Mouse (Mus musculus): ENCODE data around the gene Rasgef1c. TPM values are rescaled to one million over a fixed set of nuclear protein-coding genes. Genes with fewer than 3 reads are reported as not detected.

Gene Rasgef1c
- polyA plus RNA-seq, 1 experiment from 2014 or later = 31.7 TPM

GRCm38 (mm10) chr11:49918521-49919180, 17.0 kb downstream of the Rasgef1c start:
- peak; percentile 75 for ATAC-seq (ENCODE audit: low FRiP score)
- 0 out of 2 replicates have a peak overlapping the region, but pooled peaks have one; percentile 10 for H3K4me2 ChIP-seq (replicated peaks)
- H3K36me3 ChIP-seq (replicated peaks; ENCODE audit: control insufficient read depth, insufficient read depth) = no peaks in the 10 kb centered on the region
- H3K4me1 ChIP-seq (replicated peaks; ENCODE audit: control insufficient read depth, insufficient read depth, low read length) = peaks cover 14% of the 10 kb centered on the region
- peak overlapping the region; percentile 24; the same call in 1 of the 2 replicates for H3K9ac ChIP-seq
- peak overlapping the region; percentile 67 for H3K27ac ChIP-seq
- no peak for DNase-seq (ENCODE audit: low spot score)
- 24% methylated on average over 15 of the region's 15 CpGs for WGBS
- H3K4me3 ChIP-seq (replicated peaks; ENCODE audit: low read length) = no peak overlapping the region
- no peaks in the 10 kb centered on the region for H3K9me3 ChIP-seq (ENCODE audit: control insufficient read depth, low read length)
- H3K27me3 ChIP-seq (ENCODE audit: control insufficient read depth, insufficient read depth, low read length) = no peaks in the 10 kb centered on the region

DNA sequence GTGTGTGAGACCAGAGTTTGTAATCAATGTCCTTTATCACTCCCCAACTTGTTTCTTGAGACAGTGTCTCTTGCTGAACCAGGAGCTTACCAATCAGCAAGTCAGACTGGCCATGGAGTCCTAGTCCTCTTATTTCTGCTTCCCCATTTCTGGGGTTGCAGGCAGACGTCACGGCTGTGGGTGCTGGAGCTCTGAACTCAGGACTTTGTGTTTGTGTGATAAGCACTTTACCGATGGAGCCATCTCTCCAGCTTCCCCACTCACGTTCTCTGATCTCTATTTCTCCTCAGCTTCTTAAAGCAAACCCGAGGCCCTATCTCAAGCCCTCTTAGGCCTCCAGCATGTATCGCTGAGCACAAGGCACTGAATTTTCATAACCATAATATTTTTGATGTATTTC, 17.7 kb downstream of the Rasgef1c start:
- DNase-seq (ENCODE audit: low spot score) = no peak
- Histone ChIP-seq H3K27ac (0 out of 2 replicates have a peak overlapping the region, but pooled peaks have one; percentile 67), H3K4me1 (replicated peaks; ENCODE audit: control insufficient read depth, insufficient read depth, low read length) (peaks cover 14% of the 10 kb centered on the region), H3K4me3 (replicated peaks; ENCODE audit: low read length) (no peak overlapping the region), H3K9ac (no peak overlapping the region), H3K27me3 (ENCODE audit: control insufficient read depth, insufficient read depth, low read length) (no peaks in the 10 kb centered on the region), H3K9me3 (ENCODE audit: control insufficient read depth, low read length) (no peaks in the 10 kb centered on the region), H3K36me3 (replicated peaks; ENCODE audit: control insufficient read depth, insufficient read depth) (no peaks in the 10 kb centered on the region), H3K4me2 (replicated peaks) (no peak overlapping the region)
- 92% methylated on average over 6 of the region's 6 CpGs for WGBS
- ATAC-seq (ENCODE audit: low FRiP score) = no peak

- no peak overlapping the region for H3K4me2 ChIP-seq (replicated peaks)
- peaks cover 21% of the 10 kb centered on the region for H3K4me1 ChIP-seq (replicated peaks; ENCODE audit: control insufficient read depth, insufficient read depth, low read length)
- H3K4me3 ChIP-seq (replicated peaks; ENCODE audit: low read length) = no peak overlapping the region
- H3K36me3 ChIP-seq (replicated peaks; ENCODE audit: control insufficient read depth, insufficient read depth) = no peaks in the 10 kb centered on the region
- no peaks in the 10 kb centered on the region for H3K9me3 ChIP-seq (ENCODE audit: control insufficient read depth, low read length)
- 83% methylated on average over 9 of the region's 9 CpGs for WGBS
- H3K27ac ChIP-seq = no peak overlapping the region
- ATAC-seq (ENCODE audit: low FRiP score) = no peak
- H3K27me3 ChIP-seq (ENCODE audit: control insufficient read depth, insufficient read depth, low read length) = no peaks in the 10 kb centered on the region
- H3K9ac ChIP-seq = no peak overlapping the region
- DNase-seq (ENCODE audit: low spot score) = no peak
Measured at GRCm38 (mm10) chr11:49923539-49923938, 21.9 kb downstream of the Rasgef1c start.

- no peaks in the 10 kb centered on the region for H3K27me3 ChIP-seq (ENCODE audit: control insufficient read depth, insufficient read depth, low read length)
- no peak overlapping the region for H3K9ac ChIP-seq
- DNase-seq (ENCODE audit: low spot score) (no peak), ATAC-seq (ENCODE audit: low FRiP score) (no peak)
- no peaks in the 10 kb centered on the region for H3K36me3 ChIP-seq (replicated peaks; ENCODE audit: control insufficient read depth, insufficient read depth)
- peaks cover 18% of the 10 kb centered on the region for H3K4me1 ChIP-seq (replicated peaks; ENCODE audit: control insufficient read depth, insufficient read depth, low read length)
- no peak overlapping the region for H3K27ac ChIP-seq
- H3K4me2 ChIP-seq (replicated peaks) = no peak overlapping the region
- no peak overlapping the region for H3K4me3 ChIP-seq (replicated peaks; ENCODE audit: low read length)
- 82% methylated on average over 7 of the region's 7 CpGs for WGBS
- no peaks in the 10 kb centered on the region for H3K9me3 ChIP-seq (ENCODE audit: control insufficient read depth, low read length)
Measured at GRCm38 (mm10) chr11:49926183-49926582, 24.5 kb downstream of the Rasgef1c start.

GRCm38 (mm10) chr11:49927169-49927568, 25.5 kb downstream of the Rasgef1c start:
- ATAC-seq (ENCODE audit: low FRiP score) (peak; percentile 70), DNase-seq (ENCODE audit: low spot score) (peak; percentile 48)
- peak overlapping the region; percentile 24 for H3K4me2 ChIP-seq (replicated peaks)
- no peaks in the 10 kb centered on the region for H3K36me3 ChIP-seq (replicated peaks; ENCODE audit: control insufficient read depth, insufficient read depth)
- H3K9me3 ChIP-seq (ENCODE audit: control insufficient read depth, low read length) = no peaks in the 10 kb centered on the region
- no peaks in the 10 kb centered on the region for H3K27me3 ChIP-seq (ENCODE audit: control insufficient read depth, insufficient read depth, low read length)
- peak overlapping the region; percentile 13; the same call in 1 of the 2 replicates for H3K9ac ChIP-seq
- no peak overlapping the region for H3K4me3 ChIP-seq (replicated peaks; ENCODE audit: low read length)
- H3K27ac ChIP-seq = peak overlapping the region; percentile 62
- peaks cover 28% of the 10 kb centered on the region for H3K4me1 ChIP-seq (replicated peaks; ENCODE audit: control insufficient read depth, insufficient read depth, low read length)
- 22% methylated on average over 4 of the region's 4 CpGs for WGBS

DNA sequence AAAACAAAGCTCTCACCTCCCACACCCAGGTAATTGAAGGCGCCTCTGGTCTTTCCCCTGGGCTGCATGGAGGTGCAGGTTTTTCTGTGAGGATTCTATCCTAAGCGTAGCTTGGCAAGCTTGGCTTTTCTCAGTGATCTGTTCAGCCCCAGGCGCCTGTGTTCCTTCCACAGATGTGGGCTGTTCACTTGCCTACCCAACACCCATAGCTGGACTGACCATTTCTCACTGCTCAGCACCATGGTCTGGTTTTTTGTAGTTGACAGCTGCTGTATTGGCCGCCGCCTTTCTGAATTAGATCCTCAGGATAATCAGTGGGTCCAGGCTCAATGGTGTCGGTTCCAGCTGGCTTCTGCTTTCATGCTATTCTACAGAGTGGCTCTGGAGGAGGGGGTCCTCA, 26.0 kb downstream of the Rasgef1c start:
- no peak for DNase-seq (ENCODE audit: low spot score)
- no peak for ATAC-seq (ENCODE audit: low FRiP score)
- H3K9me3 ChIP-seq (ENCODE audit: control insufficient read depth, low read length) = no peaks in the 10 kb centered on the region
- peaks cover 28% of the 10 kb centered on the region for H3K4me1 ChIP-seq (replicated peaks; ENCODE audit: control insufficient read depth, insufficient read depth, low read length)
- H3K27ac ChIP-seq = peak overlapping the region; percentile 62
- 48% methylated on average over 6 of the region's 6 CpGs for WGBS
- H3K9ac ChIP-seq = no peak overlapping the region
- no peaks in the 10 kb centered on the region for H3K27me3 ChIP-seq (ENCODE audit: control insufficient read depth, insufficient read depth, low read length)
- no peaks in the 10 kb centered on the region for H3K36me3 ChIP-seq (replicated peaks; ENCODE audit: control insufficient read depth, insufficient read depth)
- no peak overlapping the region for H3K4me3 ChIP-seq (replicated peaks; ENCODE audit: low read length)
- H3K4me2 ChIP-seq (replicated peaks) = 0 out of 2 replicates have a peak overlapping the region, but pooled peaks have one; percentile 24

- DNase-seq (ENCODE audit: low spot score) = no peak
- 22% methylated on average over 5 of the region's 5 CpGs for WGBS
- no peak overlapping the region for H3K4me2 ChIP-seq (replicated peaks)
- no peak overlapping the region for H3K9ac ChIP-seq
- H3K27ac ChIP-seq = peak overlapping the region; percentile 73
- H3K4me1 ChIP-seq (replicated peaks; ENCODE audit: control insufficient read depth, insufficient read depth, low read length) = peaks cover 28% of the 10 kb centered on the region
- H3K36me3 ChIP-seq (replicated peaks; ENCODE audit: control insufficient read depth, insufficient read depth) = no peaks in the 10 kb centered on the region
- no peak overlapping the region for H3K4me3 ChIP-seq (replicated peaks; ENCODE audit: low read length)
- no peaks in the 10 kb centered on the region for H3K27me3 ChIP-seq (ENCODE audit: control insufficient read depth, insufficient read depth, low read length)
- H3K9me3 ChIP-seq (ENCODE audit: control insufficient read depth, low read length) = no peaks in the 10 kb centered on the region
- no peak for ATAC-seq (ENCODE audit: low FRiP score)
Measured at GRCm38 (mm10) chr11:49931037-49931625, 29.5 kb downstream of the Rasgef1c start.

GRCm38 (mm10) chr11:49931853-49932252, 30.2 kb downstream of the Rasgef1c start:
- Histone ChIP-seq H3K4me1 (replicated peaks; ENCODE audit: control insufficient read depth, insufficient read depth, low read length) (peaks cover 26% of the 10 kb centered on the region), H3K9me3 (ENCODE audit: control insufficient read depth, low read length) (no peaks in the 10 kb centered on the region), H3K4me3 (replicated peaks; ENCODE audit: low read length) (no peak overlapping the region), H3K27me3 (ENCODE audit: control insufficient read depth, insufficient read depth, low read length) (no peaks in the 10 kb centered on the region), H3K36me3 (replicated peaks; ENCODE audit: control insufficient read depth, insufficient read depth) (no peaks in the 10 kb centered on the region), H3K4me2 (replicated peaks) (no peak overlapping the region), H3K9ac (no peak overlapping the region), H3K27ac (peak overlapping the region; percentile 73)
- peak; percentile 78 for ATAC-seq (ENCODE audit: low FRiP score)
- peak; percentile 47 for DNase-seq (ENCODE audit: low spot score)
- 16% methylated on average over 7 of the region's 7 CpGs for WGBS

GRCm38 (mm10) chr11:49933811-49934210, 32.2 kb downstream of the Rasgef1c start:
- no peaks in the 10 kb centered on the region for H3K36me3 ChIP-seq (replicated peaks; ENCODE audit: control insufficient read depth, insufficient read depth)
- no peak overlapping the region for H3K4me3 ChIP-seq (replicated peaks; ENCODE audit: low read length)
- no peak overlapping the region for H3K9ac ChIP-seq
- peaks cover 14% of the 10 kb centered on the region for H3K4me1 ChIP-seq (replicated peaks; ENCODE audit: control insufficient read depth, insufficient read depth, low read length)
- DNase-seq (ENCODE audit: low spot score) = no peak
- ATAC-seq (ENCODE audit: low FRiP score) = no peak
- no peak overlapping the region for H3K27ac ChIP-seq
- H3K9me3 ChIP-seq (ENCODE audit: control insufficient read depth, low read length) = no peaks in the 10 kb centered on the region
- H3K27me3 ChIP-seq (ENCODE audit: control insufficient read depth, insufficient read depth, low read length) = no peaks in the 10 kb centered on the region
- no peak overlapping the region for H3K4me2 ChIP-seq (replicated peaks)
- 72% methylated on average over 1 of the region's 1 CpGs for WGBS

Data from hindbrain, embryonic 14.5 days (tissue).